Mouse (Mus musculus): ENCODE data around the gene Ankrd13d. TPM values are rescaled to one million over a fixed set of nuclear protein-coding genes. Genes with fewer than 3 reads are reported as not detected.
A peak's percentile ranks its signal among the peaks of the same experiment; 100 is the strongest.
"Not testable (repeated sequence)": the region's sequence is repeated elsewhere in the genome, so short reads cannot be mapped to it uniquely, and the experiment has no call there.

Ankrd13d gene
- total RNA-seq, 2 experiments from 2014 or later, result 1.2 to 1.5 TPM

- intact Hi-C loops (cut with DNase I), result no loop called here
These were observed 14.2 kb downstream of the Ankrd13d start, which contains the start of gene Ssh3 for GRCm38 (mm10) chr19:4268566-4269361. Gene Ssh3, minus strand, starts transcription at chr19:4269180.

GRCm38 (mm10) chr19:4265956-4266355 is 17.0 kb downstream of the Ankrd13d start:
- intact Hi-C loops (cut with DNase I), result no loop called here
- no peak for DNase-seq (ENCODE audit: low spot score)

More at GRCm38 (mm10) chr19:4268566-4269361, 14.2 kb downstream of the Ankrd13d start, which contains the start of gene Ssh3:
- DNase-seq (ENCODE audit: low spot score), result peak; percentile 31

GRCm38 (mm10) chr19:4264171-4264780 is 18.7 kb downstream of the Ankrd13d start:
- no peak for DNase-seq (ENCODE audit: low spot score)
- intact Hi-C loops (cut with DNase I), result no loop called here

GRCm38 (mm10) chr19:4263702-4264101 is 19.2 kb downstream of the Ankrd13d start:
- intact Hi-C loops (cut with DNase I), result no loop called here
- no peak for DNase-seq (ENCODE audit: low spot score)

- intact Hi-C loops (cut with DNase I), result no loop called here
- no peak for DNase-seq (ENCODE audit: low spot score)
These were observed 20.2 kb downstream of the Ankrd13d start for GRCm38 (mm10) chr19:4262756-4263155.

GRCm38 (mm10) chr19:4261038-4261698 is 21.8 kb downstream of the Ankrd13d start:
- DNase-seq (ENCODE audit: low spot score), result no peak
- intact Hi-C loops (cut with DNase I), result no loop called here

GRCm38 (mm10) chr19:4257897-4258252 is 25.1 kb downstream of the Ankrd13d start:
- no peak for DNase-seq (ENCODE audit: low spot score)
- intact Hi-C loops (cut with DNase I), result loop anchor here (1.0 to 5.0 kb wide), 3 partner anchors 49 to 159 kb away; no protein-coding TSS in a partner anchor

GRCm38 (mm10) chr19:4257216-4257896 is 25.6 kb downstream of the Ankrd13d start:
- DNase-seq (ENCODE audit: low spot score), result peak; percentile 85
- intact Hi-C loops (cut with DNase I), result loop anchor here (2.0 to 5.0 kb wide), 2 partner anchors 51 to 160 kb away; no protein-coding TSS in a partner anchor

GRCm38 (mm10) chr19:4255583-4256162 is 27.3 kb downstream of the Ankrd13d start:
- intact Hi-C loops (cut with DNase I), result loop anchor here (2.0 to 5.0 kb wide), 2 partner anchors 49 to 162 kb away; no protein-coding TSS in a partner anchor
- DNase-seq (ENCODE audit: low spot score), result no peak

GRCm38 (mm10) chr19:4254230-4254629 is 28.7 kb downstream of the Ankrd13d start:
- intact Hi-C loops (cut with DNase I), result no loop called here
- no peak for DNase-seq (ENCODE audit: low spot score)

- intact Hi-C loops (cut with DNase I); DNase-seq (ENCODE audit: low spot score): not testable (repeated sequence)
These were observed 34.3 kb downstream of the Ankrd13d start for GRCm38 (mm10) chr19:4248683-4249082.

GRCm38 (mm10) chr19:4247010-4247409 is 35.9 kb downstream of the Ankrd13d start:
- intact Hi-C loops (cut with DNase I), result no loop called here
- no peak for DNase-seq (ENCODE audit: low spot score)

GRCm38 (mm10) chr19:4244775-4245174 is 38.2 kb downstream of the Ankrd13d start:
- intact Hi-C loops (cut with DNase I), result no loop called here
- no peak for DNase-seq (ENCODE audit: low spot score)

GRCm38 (mm10) chr19:4242416-4242815 is 40.5 kb downstream of the Ankrd13d start:
- intact Hi-C loops (cut with DNase I), result no loop called here
- DNase-seq (ENCODE audit: low spot score), result no peak

GRCm38 (mm10) chr19:4240247-4240668 is 42.7 kb downstream of the Ankrd13d start:
- intact Hi-C loops (cut with DNase I), result no loop called here
- DNase-seq (ENCODE audit: low spot score), result no peak

- intact Hi-C loops (cut with DNase I), result no loop called here
- no peak for DNase-seq (ENCODE audit: low spot score)
These were observed 48.4 kb downstream of the Ankrd13d start for GRCm38 (mm10) chr19:4234548-4234947.

GRCm38 (mm10) chr19:4232651-4233050 is 50.3 kb downstream of the Ankrd13d start:
- no peak for DNase-seq (ENCODE audit: low spot score)
- intact Hi-C loops (cut with DNase I), result no loop called here

- DNase-seq (ENCODE audit: low spot score), result no peak
- intact Hi-C loops (cut with DNase I), result no loop called here
These were observed 50.8 kb downstream of the Ankrd13d start for GRCm38 (mm10) chr19:4232186-4232572.
